Mouse (Mus musculus): ENCODE data around the gene Gbp5. TPM values are rescaled to one million over a fixed set of nuclear protein-coding genes. Genes with fewer than 3 reads are reported as not detected.
A peak's percentile ranks its signal among the peaks of the same experiment; 100 is the strongest.

Gene Gbp5
- polyA plus RNA-seq (2012; rRNA removed), result 4.1 and 4.9 TPM in 2 replicates

GRCm38 (mm10) chr3:142493536-142494061, at the start of gene Gbp5:
Gene Gbp5, plus strand, starts transcription at chr3:142493978.
- TF ChIP-seq CTCF (IDR thresholded peaks at IDR 0.05; ENCODE audit: extremely low read depth, insufficient read depth, insufficient read length, insufficient replicate concordance) (peak; percentile 25; the same call in 1 of the 2 replicates), POLR2A (IDR thresholded peaks at IDR 0.05; ENCODE audit: low read depth, low read length) (no peak)
- WGBS, result 16% methylated on average over 6 of the region's 6 CpGs
- peak; percentile 61 to 67 for DNase-seq (ENCODE audit: low read depth in 1 of 2, low spot score in 2 of 2)

GRCm38 (mm10) chr3:142454198-142454597, 39.6 kb upstream of the Gbp5 start:
- H3K27ac ChIP-seq (ENCODE audit: insufficient read depth, low read length), result no peak overlapping the region
- H3K27me3 ChIP-seq (ENCODE audit: control insufficient read depth, insufficient read depth, low read length), result no peaks in the 10 kb centered on the region
- 63% methylated on average over 7 of the region's 7 CpGs for WGBS
- H3K4me1 ChIP-seq (ENCODE audit: control insufficient read depth, insufficient read depth, insufficient read length), result no peaks in the 10 kb centered on the region
- TF ChIP-seq POLR2A (IDR thresholded peaks at IDR 0.05; ENCODE audit: low read depth, low read length) (no peak), CTCF (IDR thresholded peaks at IDR 0.05; ENCODE audit: extremely low read depth, insufficient read depth, insufficient read length, insufficient replicate concordance) (no peak)
- no peak overlapping the region for H3K4me3 ChIP-seq (ENCODE audit: extremely low read depth, insufficient read depth, insufficient read length)
- H3K36me3 ChIP-seq (ENCODE audit: control insufficient read depth, insufficient read depth, low read length), result no peaks in the 10 kb centered on the region
- no peak for DNase-seq (ENCODE audit: low read depth in 1 of 2, low spot score in 2 of 2)

More at GRCm38 (mm10) chr3:142493536-142494061, at the start of gene Gbp5:
- Histone ChIP-seq H3K27ac (ENCODE audit: insufficient read depth, low read length) (no peak within 1 kb of the TSS), H3K27me3 (ENCODE audit: control insufficient read depth, insufficient read depth, low read length) (no peaks in the 10 kb centered on the region), H3K4me3 (ENCODE audit: extremely low read depth, insufficient read depth, insufficient read length) (no peak within 1 kb of the TSS), H3K4me1 (ENCODE audit: control insufficient read depth, insufficient read depth, insufficient read length) (peaks cover 5% of the 10 kb centered on the region; the same call in 1 of the 2 replicates), H3K36me3 (ENCODE audit: control insufficient read depth, insufficient read depth, low read length) (no peaks in the 10 kb centered on the region)

- TF ChIP-seq CTCF (IDR thresholded peaks at IDR 0.05; ENCODE audit: extremely low read depth, insufficient read depth, insufficient read length, insufficient replicate concordance) (no peak), POLR2A (IDR thresholded peaks at IDR 0.05; ENCODE audit: low read depth, low read length) (no peak)
- DNase-seq (ENCODE audit: low read depth in 1 of 2, low spot score in 2 of 2), result no peak
- WGBS, result 73% methylated on average over 7 of the region's 7 CpGs
- Histone ChIP-seq H3K4me3 (ENCODE audit: extremely low read depth, insufficient read depth, insufficient read length) (no peak overlapping the region), H3K4me1 (ENCODE audit: control insufficient read depth, insufficient read depth, insufficient read length) (no peaks in the 10 kb centered on the region), H3K36me3 (ENCODE audit: control insufficient read depth, insufficient read depth, low read length) (no peaks in the 10 kb centered on the region), H3K27me3 (ENCODE audit: control insufficient read depth, insufficient read depth, low read length) (no peaks in the 10 kb centered on the region), H3K27ac (ENCODE audit: insufficient read depth, low read length) (no peak overlapping the region)
These were observed 34.5 kb upstream of the Gbp5 start for GRCm38 (mm10) chr3:142459241-142459640.

GRCm38 (mm10) chr3:142462764-142463751, 30.7 kb upstream of the Gbp5 start:
- DNase-seq (ENCODE audit: low read depth in 1 of 2, low spot score in 2 of 2), result no peak
- Histone ChIP-seq H3K27me3 (ENCODE audit: control insufficient read depth, insufficient read depth, low read length) (no peaks in the 10 kb centered on the region), H3K4me3 (ENCODE audit: extremely low read depth, insufficient read depth, insufficient read length) (no peak overlapping the region), H3K27ac (ENCODE audit: insufficient read depth, low read length) (no peak overlapping the region), H3K4me1 (ENCODE audit: control insufficient read depth, insufficient read depth, insufficient read length) (no peaks in the 10 kb centered on the region), H3K36me3 (ENCODE audit: control insufficient read depth, insufficient read depth, low read length) (no peaks in the 10 kb centered on the region)
- no peak for TF ChIP-seq CTCF (IDR thresholded peaks at IDR 0.05; ENCODE audit: extremely low read depth, insufficient read depth, insufficient read length, insufficient replicate concordance)
- TF ChIP-seq POLR2A (IDR thresholded peaks at IDR 0.05; ENCODE audit: low read depth, low read length), result no peak
- WGBS, result 82% methylated on average over 25 of the region's 25 CpGs

GRCm38 (mm10) chr3:142474349-142474983, 19.3 kb upstream of the Gbp5 start:
- no peaks in the 10 kb centered on the region for H3K36me3 ChIP-seq (ENCODE audit: control insufficient read depth, insufficient read depth, low read length)
- WGBS, result 15% methylated on average over 11 of the region's 11 CpGs
- H3K27ac ChIP-seq (ENCODE audit: insufficient read depth, low read length), result no peak overlapping the region
- H3K4me1 ChIP-seq (ENCODE audit: control insufficient read depth, insufficient read depth, insufficient read length), result no peaks in the 10 kb centered on the region
- no peak overlapping the region for H3K4me3 ChIP-seq (ENCODE audit: extremely low read depth, insufficient read depth, insufficient read length)
- TF ChIP-seq CTCF (IDR thresholded peaks at IDR 0.05; ENCODE audit: extremely low read depth, insufficient read depth, insufficient read length, insufficient replicate concordance) (peak; percentile 44; the same call in 1 of the 2 replicates), POLR2A (IDR thresholded peaks at IDR 0.05; ENCODE audit: low read depth, low read length) (no peak)
- no peaks in the 10 kb centered on the region for H3K27me3 ChIP-seq (ENCODE audit: control insufficient read depth, insufficient read depth, low read length)
- no peak for DNase-seq (ENCODE audit: low read depth in 1 of 2, low spot score in 2 of 2)

GRCm38 (mm10) chr3:142475913-142476312, 17.9 kb upstream of the Gbp5 start:
- peak in 1 of 2 experiments; percentile 42 for DNase-seq (ENCODE audit: low read depth in 1 of 2, low spot score in 2 of 2)
- Histone ChIP-seq H3K27ac (ENCODE audit: insufficient read depth, low read length) (no peak overlapping the region), H3K4me3 (ENCODE audit: extremely low read depth, insufficient read depth, insufficient read length) (no peak overlapping the region), H3K4me1 (ENCODE audit: control insufficient read depth, insufficient read depth, insufficient read length) (no peaks in the 10 kb centered on the region), H3K27me3 (ENCODE audit: control insufficient read depth, insufficient read depth, low read length) (no peaks in the 10 kb centered on the region), H3K36me3 (ENCODE audit: control insufficient read depth, insufficient read depth, low read length) (no peaks in the 10 kb centered on the region)
- TF ChIP-seq POLR2A (IDR thresholded peaks at IDR 0.05; ENCODE audit: low read depth, low read length) (no peak), CTCF (IDR thresholded peaks at IDR 0.05; ENCODE audit: extremely low read depth, insufficient read depth, insufficient read length, insufficient replicate concordance) (peak; percentile 55; the same call in 1 of the 2 replicates)
- 20% methylated on average over 4 of the region's 4 CpGs for WGBS

Measured in spleen, adult 2 months (tissue).